Mouse (Mus musculus): ENCODE results near the gene Auts2. TPM values are rescaled to one million over a fixed set of nuclear protein-coding genes. Genes with fewer than 3 reads are reported as not detected.

The Auts2 gene
- polyA plus RNA-seq, 1 experiment from 2014 or later: 34.5 TPM

GRCm38 (mm10) chr5:131458700-131459099 lies 1084.4 kb downstream of the Auts2 start:
- Histone ChIP-seq H3K4me1 (ENCODE audit: control insufficient read depth, insufficient read depth, low read length) (peaks cover 43% of the 10 kb centered on the region), H3K27me3 (replicated peaks; ENCODE audit: control insufficient read depth, insufficient read depth, low read length) (no peaks in the 10 kb centered on the region), H3K9ac (ENCODE audit: low read length) (no peak overlapping the region), H3K36me3 (ENCODE audit: control insufficient read depth, insufficient read depth, low read length) (peaks cover 94% of the 10 kb centered on the region), H3K27ac (ENCODE audit: low read depth, low read length) (peak overlapping the region; percentile 67), H3K9me3 (replicated peaks; ENCODE audit: control insufficient read depth, low read length) (no peaks in the 10 kb centered on the region), H3K4me2 (ENCODE audit: low read length) (no peak overlapping the region), H3K4me3 (ENCODE audit: low read depth, low read length) (no peak overlapping the region)
- DNase-seq (ENCODE audit: low spot score) (no peak), ATAC-seq (no peak)
- 53% methylated on average over 6 of the region's 6 CpGs for WGBS

- H3K27ac ChIP-seq (ENCODE audit: low read depth, low read length): peak overlapping the region; percentile 67
- no peak overlapping the region for H3K9ac ChIP-seq (ENCODE audit: low read length)
- no peak overlapping the region for H3K4me3 ChIP-seq (ENCODE audit: low read depth, low read length)
- H3K4me1 ChIP-seq (ENCODE audit: control insufficient read depth, insufficient read depth, low read length): peaks cover 37% of the 10 kb centered on the region
- peaks cover 91% of the 10 kb centered on the region for H3K36me3 ChIP-seq (ENCODE audit: control insufficient read depth, insufficient read depth, low read length)
- H3K9me3 ChIP-seq (replicated peaks; ENCODE audit: control insufficient read depth, low read length): no peaks in the 10 kb centered on the region
- H3K27me3 ChIP-seq (replicated peaks; ENCODE audit: control insufficient read depth, insufficient read depth, low read length): no peaks in the 10 kb centered on the region
- DNase-seq (ENCODE audit: low spot score) (peak; percentile 93), ATAC-seq (peak; percentile 81)
- H3K4me2 ChIP-seq (ENCODE audit: low read length): no peak overlapping the region
- WGBS: 17% methylated on average over 7 of the region's 7 CpGs
These were observed 1085.1 kb downstream of the Auts2 start for GRCm38 (mm10) chr5:131457999-131458398.

GRCm38 (mm10) chr5:131449181-131449868 lies 1093.8 kb downstream of the Auts2 start:
- Histone ChIP-seq H3K9ac (ENCODE audit: low read length) (no peak overlapping the region), H3K27me3 (replicated peaks; ENCODE audit: control insufficient read depth, insufficient read depth, low read length) (no peaks in the 10 kb centered on the region), H3K4me2 (ENCODE audit: low read length) (no peak overlapping the region), H3K27ac (ENCODE audit: low read depth, low read length) (no peak overlapping the region), H3K4me3 (ENCODE audit: low read depth, low read length) (no peak overlapping the region), H3K36me3 (ENCODE audit: control insufficient read depth, insufficient read depth, low read length) (peaks cover 92% of the 10 kb centered on the region), H3K9me3 (replicated peaks; ENCODE audit: control insufficient read depth, low read length) (no peaks in the 10 kb centered on the region), H3K4me1 (ENCODE audit: control insufficient read depth, insufficient read depth, low read length) (no peaks in the 10 kb centered on the region)
- no peak for ATAC-seq
- 86% methylated on average over 7 of the region's 7 CpGs for WGBS
- DNase-seq (ENCODE audit: low spot score): no peak

GRCm38 (mm10) chr5:131435239-131435876 lies 1107.8 kb downstream of the Auts2 start:
- H3K4me2 ChIP-seq (ENCODE audit: low read length): no peak overlapping the region
- no peak overlapping the region for H3K4me3 ChIP-seq (ENCODE audit: low read depth, low read length)
- peaks cover 6% of the 10 kb centered on the region; the same call in 1 of the 2 replicates for H3K4me1 ChIP-seq (ENCODE audit: control insufficient read depth, insufficient read depth, low read length)
- H3K36me3 ChIP-seq (ENCODE audit: control insufficient read depth, insufficient read depth, low read length): peaks cover 34% of the 10 kb centered on the region
- peak; percentile 66 for DNase-seq (ENCODE audit: low spot score)
- H3K9ac ChIP-seq (ENCODE audit: low read length): no peak overlapping the region
- peak; percentile 49 for ATAC-seq
- no peaks in the 10 kb centered on the region for H3K9me3 ChIP-seq (replicated peaks; ENCODE audit: control insufficient read depth, low read length)
- WGBS: 57% methylated on average over 10 of the region's 10 CpGs
- no peaks in the 10 kb centered on the region for H3K27me3 ChIP-seq (replicated peaks; ENCODE audit: control insufficient read depth, insufficient read depth, low read length)
- peak overlapping the region; percentile 35; the same call in 1 of the 2 replicates for H3K27ac ChIP-seq (ENCODE audit: low read depth, low read length)

GRCm38 (mm10) chr5:131433291-131433690 lies 1109.9 kb downstream of the Auts2 start:
- Histone ChIP-seq H3K36me3 (ENCODE audit: control insufficient read depth, insufficient read depth, low read length) (peaks cover 13% of the 10 kb centered on the region), H3K4me3 (ENCODE audit: low read depth, low read length) (no peak overlapping the region)
- WGBS: 85% methylated on average over 4 of the region's 4 CpGs

GRCm38 (mm10) chr5:131431896-131432295 lies 1111.2 kb downstream of the Auts2 start:
- Histone ChIP-seq H3K9ac (ENCODE audit: low read length) (no peak overlapping the region), H3K4me1 (ENCODE audit: control insufficient read depth, insufficient read depth, low read length) (peaks cover 6% of the 10 kb centered on the region; the same call in 1 of the 2 replicates), H3K9me3 (replicated peaks; ENCODE audit: control insufficient read depth, low read length) (no peaks in the 10 kb centered on the region), H3K27me3 (replicated peaks; ENCODE audit: control insufficient read depth, insufficient read depth, low read length) (no peaks in the 10 kb centered on the region), H3K36me3 (ENCODE audit: control insufficient read depth, insufficient read depth, low read length) (peaks cover 5% of the 10 kb centered on the region; the same call in 1 of the 2 replicates), H3K4me2 (ENCODE audit: low read length) (no peak overlapping the region), H3K4me3 (ENCODE audit: low read depth, low read length) (no peak overlapping the region), H3K27ac (ENCODE audit: low read depth, low read length) (no peak overlapping the region)
- DNase-seq (ENCODE audit: low spot score): no peak
- WGBS: 89% methylated on average over 7 of the region's 7 CpGs
- ATAC-seq: no peak

More at GRCm38 (mm10) chr5:131433291-131433690, 1109.9 kb downstream of the Auts2 start:
- Histone ChIP-seq H3K4me2 (ENCODE audit: low read length) (no peak overlapping the region), H3K27ac (ENCODE audit: low read depth, low read length) (no peak overlapping the region), H3K4me1 (ENCODE audit: control insufficient read depth, insufficient read depth, low read length) (peaks cover 6% of the 10 kb centered on the region; the same call in 1 of the 2 replicates), H3K27me3 (replicated peaks; ENCODE audit: control insufficient read depth, insufficient read depth, low read length) (no peaks in the 10 kb centered on the region), H3K9me3 (replicated peaks; ENCODE audit: control insufficient read depth, low read length) (no peaks in the 10 kb centered on the region), H3K9ac (ENCODE audit: low read length) (no peak overlapping the region)
- no peak for DNase-seq (ENCODE audit: low spot score)
- ATAC-seq: no peak

GRCm38 (mm10) chr5:131430109-131430508 lies 1113.0 kb downstream of the Auts2 start:
- H3K9me3 ChIP-seq (replicated peaks; ENCODE audit: control insufficient read depth, low read length): no peaks in the 10 kb centered on the region
- no peak overlapping the region for H3K4me3 ChIP-seq (ENCODE audit: low read depth, low read length)
- H3K9ac ChIP-seq (ENCODE audit: low read length): no peak overlapping the region
- DNase-seq (ENCODE audit: low spot score) (peak; percentile 80), ATAC-seq (peak; percentile 21; the same call in 1 of the 2 replicates)
- no peaks in the 10 kb centered on the region for H3K27me3 ChIP-seq (replicated peaks; ENCODE audit: control insufficient read depth, insufficient read depth, low read length)
- no peaks in the 10 kb centered on the region; the same call in 1 of the 2 replicates for H3K4me1 ChIP-seq (ENCODE audit: control insufficient read depth, insufficient read depth, low read length)
- WGBS: 25% methylated on average over 8 of the region's 8 CpGs
- no peaks in the 10 kb centered on the region for H3K36me3 ChIP-seq (ENCODE audit: control insufficient read depth, insufficient read depth, low read length)
- no peak overlapping the region for H3K4me2 ChIP-seq (ENCODE audit: low read length)
- no peak overlapping the region for H3K27ac ChIP-seq (ENCODE audit: low read depth, low read length)

- H3K27ac ChIP-seq (ENCODE audit: low read depth, low read length): no peak overlapping the region
- DNase-seq (ENCODE audit: low spot score) (no peak), ATAC-seq (no peak)
- H3K9ac ChIP-seq (ENCODE audit: low read length): no peak overlapping the region
- WGBS: 60% methylated on average over 6 of the region's 6 CpGs
- H3K4me1 ChIP-seq (ENCODE audit: control insufficient read depth, insufficient read depth, low read length): no peaks in the 10 kb centered on the region
- no peak overlapping the region for H3K4me2 ChIP-seq (ENCODE audit: low read length)
- H3K9me3 ChIP-seq (replicated peaks; ENCODE audit: control insufficient read depth, low read length): no peaks in the 10 kb centered on the region
- H3K4me3 ChIP-seq (ENCODE audit: low read depth, low read length): no peak overlapping the region
- no peaks in the 10 kb centered on the region for H3K27me3 ChIP-seq (replicated peaks; ENCODE audit: control insufficient read depth, insufficient read depth, low read length)
- H3K36me3 ChIP-seq (ENCODE audit: control insufficient read depth, insufficient read depth, low read length): no peaks in the 10 kb centered on the region
These were observed 1113.6 kb downstream of the Auts2 start for GRCm38 (mm10) chr5:131429563-131429962.
